Mouse (Mus musculus) lung, adult 2 months (tissue): ENCODE measurements around the gene Zfp541. TPM values are rescaled to one million over a fixed set of nuclear protein-coding genes. Genes with fewer than 3 reads are reported as not detected.

Source experiments
- DNase-seq: peaks from one replicate; pipeline ENCODE4 v3.0.0; 2022
- H3K4me1 ChIP-seq: fragments of 200-500 bp; 2 replicates; pipeline ENCODE4 v1.6.1; 2011; ENCODE audit warnings: low read length; ENCODE audit not compliant: control insufficient read depth, insufficient read depth
- H3K4me3 ChIP-seq: fragments of 200-500 bp; replicated peaks from 2 replicates; pipeline ENCODE3; 2011; ENCODE audit warnings: low read depth, mild to moderate bottlenecking, control low read depth, low read length; ENCODE audit errors: extremely low read depth
- CTCF ChIP-seq: fragments of 200-500 bp; IDR thresholded peaks from 2 replicates; pipeline ENCODE4 v1.5.1; 2011; ENCODE audit warnings: mild to moderate bottlenecking, low read length, control low read depth; ENCODE audit not compliant: insufficient read depth
- POLR2A ChIP-seq: fragments of 200-500 bp; IDR thresholded peaks from 2 replicates; pipeline ENCODE4 v1.6.1; 2011; ENCODE audit warnings: low read depth, mild to moderate bottlenecking, control low read depth, low read length, borderline replicate concordance; ENCODE audit errors: extremely low read depth
- WGBS: fragments of 180-500 bp; shearing (Covaris S2); methylation state at CpG from one replicate; pipeline ENCODE4 v1.1.7; 2018; 5-methylcytosine and 5-hydroxymethylcytosine counted together
- polyA plus RNA-seq: library from polyadenylated mRNA; depleted of rRNA; stranded (reverse); fragments of >200 nt; gene quantifications from 2 replicates; pipeline ENCODE4 v1.2.3, GENCODE M21; 2012; rRNA removed

The Zfp541 gene
- polyA plus RNA-seq, result 0.02 and 0.04 TPM in 2 replicates

DNA sequence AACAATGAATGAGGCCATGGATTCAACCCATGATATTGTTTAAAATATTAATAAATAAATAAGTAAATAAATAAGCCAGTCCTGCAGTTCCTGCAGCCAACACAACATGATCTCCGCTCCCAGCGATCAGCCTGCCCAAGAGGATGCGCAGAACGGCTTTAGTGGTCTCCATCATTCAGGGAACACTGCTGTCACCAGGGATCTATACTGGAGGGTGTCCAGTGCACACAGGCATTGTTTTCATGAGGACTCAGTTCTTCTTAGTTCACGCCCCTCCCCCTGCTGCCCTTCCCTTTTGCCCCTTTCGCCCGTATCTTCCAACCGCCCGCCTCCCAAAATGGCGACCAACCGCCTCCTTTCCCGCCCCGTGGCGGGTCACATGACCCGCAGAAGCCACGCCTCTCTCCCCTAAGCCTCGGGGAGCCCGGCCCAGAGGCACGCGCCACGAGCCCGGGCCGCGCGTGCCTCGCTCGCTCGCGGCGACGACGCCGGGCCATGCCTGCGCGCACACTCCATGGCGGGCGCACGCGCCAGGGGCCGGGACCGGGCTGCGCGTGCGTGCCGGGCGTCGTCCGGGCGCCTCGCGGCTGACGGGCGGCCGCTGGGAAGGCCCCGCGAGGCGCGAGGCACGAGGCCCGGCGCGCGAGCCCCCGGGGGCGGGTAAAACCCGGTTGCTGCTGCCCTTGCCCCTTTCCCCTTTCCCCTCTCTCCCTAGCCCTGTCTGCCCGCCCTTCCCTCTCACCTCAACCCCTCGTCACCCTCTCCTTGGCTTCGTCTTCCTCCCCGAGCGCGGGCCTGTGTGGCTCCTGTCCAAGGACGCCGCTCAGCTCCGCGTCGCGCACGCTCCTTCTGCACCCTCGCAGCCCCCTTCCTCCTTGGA, at the start of gene Zfp541:
Gene Zfp541 (plus strand): TSS at position 596 of the 880 bp plus-strand sequence.
- no peak for DNase-seq
- 58% methylated on average over 80 of the region's 80 CpGs for WGBS
- H3K4me3 ChIP-seq, result no peak within 1 kb of the TSS
- H3K4me1 ChIP-seq, result no peaks in the 10 kb centered on the region
- TF ChIP-seq CTCF, result no peak
- no peak for TF ChIP-seq POLR2A

- no peak for DNase-seq
- 67% methylated on average over 11 of the region's 11 CpGs for WGBS
- Histone ChIP-seq H3K4me3 (no peak overlapping the region), H3K4me1 (peaks cover 19% of the 10 kb centered on the region)
- TF ChIP-seq CTCF, result peak; percentile 55
- no peak for TF ChIP-seq POLR2A
Observed at GRCm38 (mm10) chr7:16012576-16013263, 48.9 kb upstream of the Zfp541 start.

DNA sequence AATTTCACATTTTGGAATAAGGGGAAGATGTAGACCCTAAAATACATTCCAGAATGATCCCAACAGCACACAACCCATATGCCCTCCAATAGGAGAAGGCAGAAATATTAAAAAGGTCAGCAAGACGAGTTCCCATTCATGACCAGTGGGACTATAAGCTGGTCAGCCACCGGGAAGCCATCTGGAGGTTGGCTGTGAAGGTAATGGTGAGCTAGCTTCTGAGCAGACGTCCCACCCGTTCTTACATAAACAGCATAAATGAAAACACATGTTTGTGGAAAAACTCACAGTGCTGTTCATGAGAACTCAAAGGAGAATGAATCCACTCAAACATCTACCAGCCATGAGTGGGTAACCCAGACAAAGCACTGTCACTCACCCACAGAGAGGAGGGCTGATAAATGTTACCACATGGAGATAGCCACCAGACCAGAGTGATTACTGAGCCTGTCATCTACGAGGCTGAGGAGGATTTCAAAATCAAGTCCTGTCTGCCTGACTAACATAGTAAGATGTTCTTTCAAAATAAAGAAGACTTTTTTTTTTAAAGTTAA, 47.8 kb upstream of the Zfp541 start:
- H3K4me1 ChIP-seq, result peaks cover 22% of the 10 kb centered on the region
- WGBS, result 71% methylated on average over 5 of the region's 5 CpGs
- no peak for TF ChIP-seq CTCF
- no peak for TF ChIP-seq POLR2A
- no peak overlapping the region for H3K4me3 ChIP-seq
- DNase-seq, result no peak

DNA sequence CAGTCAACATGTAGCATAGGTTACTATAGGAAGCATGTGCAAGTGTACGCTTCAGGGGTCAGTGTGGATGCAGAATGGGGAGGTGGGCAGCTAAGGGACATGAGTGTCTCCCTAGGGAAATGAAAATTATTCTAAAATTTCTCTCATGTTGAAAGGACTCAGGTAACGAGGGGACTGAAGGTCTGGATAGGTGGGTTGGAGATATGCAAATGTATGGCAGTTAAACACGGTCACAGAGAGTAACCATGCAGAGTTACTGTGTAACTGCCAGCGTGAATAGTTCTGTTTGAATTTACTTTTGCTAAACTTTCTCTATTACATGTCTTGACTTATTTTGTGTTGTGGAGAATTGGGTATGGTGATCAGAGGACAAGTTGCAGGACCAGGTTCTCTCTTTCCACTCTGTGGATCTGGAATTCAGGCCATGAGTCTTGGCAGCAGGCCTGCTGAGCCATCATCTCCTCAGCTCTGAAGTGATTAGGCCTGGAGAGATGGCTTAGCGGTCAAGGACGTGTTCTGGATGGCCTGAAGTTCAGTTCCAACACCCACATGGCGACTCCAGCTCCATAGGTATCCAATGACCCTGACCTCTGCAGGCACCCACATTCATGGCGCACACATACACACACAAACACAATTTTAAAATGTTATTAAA, 47.0 kb upstream of the Zfp541 start:
- TF ChIP-seq CTCF (no peak), POLR2A (no peak)
- no peak for DNase-seq
- H3K4me1 ChIP-seq, result peaks cover 26% of the 10 kb centered on the region
- 71% methylated on average over 8 of the region's 8 CpGs for WGBS
- no peak overlapping the region for H3K4me3 ChIP-seq

- TF ChIP-seq POLR2A, result no peak
- no peak for TF ChIP-seq CTCF
- H3K4me3 ChIP-seq, result no peak overlapping the region
- no peak for DNase-seq
- 51% methylated on average over 5 of the region's 5 CpGs for WGBS
- peaks cover 28% of the 10 kb centered on the region for H3K4me1 ChIP-seq
Observed at GRCm38 (mm10) chr7:16015384-16015783, 46.2 kb upstream of the Zfp541 start.

DNA sequence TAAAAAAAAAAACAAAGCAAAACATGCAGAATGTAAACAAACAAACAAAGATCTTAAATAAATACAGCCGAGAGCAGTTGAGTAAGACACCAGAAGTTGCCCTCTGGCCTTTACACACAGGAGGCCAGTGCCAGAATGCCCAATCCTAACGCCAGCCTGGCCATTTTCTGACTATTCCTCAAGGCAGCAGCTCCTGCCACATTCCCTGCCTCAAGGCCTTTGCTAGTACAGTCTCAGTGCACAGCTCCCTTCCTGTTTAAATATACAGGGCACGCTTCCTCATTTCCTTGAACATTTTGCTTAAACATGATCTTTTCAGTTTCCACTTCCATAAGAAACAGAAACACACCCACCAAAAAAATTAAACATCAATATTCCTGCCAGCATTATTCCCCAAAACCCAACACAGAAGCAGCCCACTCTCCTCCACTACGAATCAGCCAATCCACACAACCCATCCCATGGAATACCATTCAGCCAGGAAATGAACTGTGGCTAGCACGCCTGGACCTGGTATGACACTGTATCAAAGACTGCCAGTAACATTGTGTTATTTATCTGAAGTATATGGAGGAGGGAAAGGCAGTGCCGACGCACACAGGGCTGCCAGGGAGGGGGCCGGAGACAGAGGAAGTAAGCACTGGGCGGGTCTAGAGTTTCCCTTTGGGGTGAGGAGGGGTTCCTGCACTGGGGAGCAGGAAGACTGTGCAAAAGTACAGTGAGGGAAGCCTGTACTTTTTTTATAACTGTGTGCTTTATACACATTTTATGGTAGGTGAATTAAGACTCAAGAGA, 43.4 kb upstream of the Zfp541 start:
- 24% methylated on average over 9 of the region's 9 CpGs for WGBS
- peaks cover 18% of the 10 kb centered on the region for H3K4me1 ChIP-seq
- peak; percentile 38 for DNase-seq
- H3K4me3 ChIP-seq, result no peak overlapping the region
- TF ChIP-seq POLR2A, result no peak
- no peak for TF ChIP-seq CTCF

DNA sequence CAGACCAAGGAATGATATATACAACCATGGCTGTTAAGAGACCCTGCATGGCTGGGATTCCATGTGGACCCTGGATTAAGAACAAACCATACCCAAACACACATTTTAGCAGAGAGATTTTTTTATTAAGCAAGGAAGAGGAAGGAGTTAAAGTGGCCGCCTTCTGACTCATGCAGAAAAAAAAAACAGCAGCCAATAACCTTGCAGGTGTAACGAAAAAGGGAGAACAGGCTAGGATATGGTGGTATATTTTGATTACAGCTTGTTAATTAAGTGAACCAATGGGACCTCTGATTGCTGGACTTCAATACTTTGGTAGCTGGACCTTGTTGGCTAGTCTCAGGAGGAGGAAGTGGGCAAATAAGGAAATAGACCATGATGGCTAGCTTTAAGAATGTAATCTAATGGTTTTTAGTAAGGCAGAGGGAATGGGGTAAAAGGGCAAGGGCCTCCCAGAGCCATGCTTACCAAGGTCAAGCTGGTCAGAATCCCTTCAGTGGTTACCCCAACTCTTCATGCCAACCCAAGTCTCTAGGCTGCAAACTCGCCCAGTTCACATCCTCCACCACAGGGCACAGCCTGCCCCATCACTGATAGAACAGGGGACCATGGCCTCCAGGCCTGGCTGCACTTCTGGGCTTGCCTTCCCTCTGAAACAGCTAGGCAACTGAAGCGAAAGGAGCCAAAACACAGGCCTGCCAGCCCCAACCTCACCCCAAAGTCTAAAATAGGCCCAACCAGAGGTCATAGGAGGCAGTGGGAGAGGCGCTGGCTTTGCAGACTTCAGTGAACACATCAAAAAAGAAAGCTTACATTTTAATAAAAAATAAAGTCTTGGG, 42.1 kb upstream of the Zfp541 start:
- peaks cover 18% of the 10 kb centered on the region for H3K4me1 ChIP-seq
- H3K4me3 ChIP-seq, result no peak overlapping the region
- TF ChIP-seq CTCF, result no peak
- no peak for TF ChIP-seq POLR2A
- 56% methylated on average over 5 of the region's 5 CpGs for WGBS
- DNase-seq, result no peak

- TF ChIP-seq POLR2A (no peak), CTCF (no peak)
- 73% methylated on average over 8 of the region's 8 CpGs for WGBS
- DNase-seq, result no peak
Observed at GRCm38 (mm10) chr7:16024603-16025222, 36.9 kb upstream of the Zfp541 start.

More at GRCm38 (mm10) chr7:16024603-16025222, 36.9 kb upstream of the Zfp541 start:
- Histone ChIP-seq H3K4me1 (peaks cover 13% of the 10 kb centered on the region), H3K4me3 (no peak overlapping the region)
